Mouse (Mus musculus): Measurements from ENCODE around the gene Pfkp. TPM values are rescaled to one million over a fixed set of nuclear protein-coding genes. Genes with fewer than 3 reads are reported as not detected.

The Pfkp gene
- total RNA-seq, 2 experiments from 2014 or later = 299 to 307 TPM

GRCm38 (mm10) chr13:6636520-6636919 lies 12.1 kb downstream of the Pfkp start:
- no peak for TF ChIP-seq CTCF (IDR thresholded peaks at IDR 0.05)
- no peak overlapping the region for H3K4me3 ChIP-seq
- DNase-seq (ENCODE audit: extremely low spot score in 1 of 2, low spot score in 2 of 2) = no peak
- no peak overlapping the region for H3K27ac ChIP-seq
- intact Hi-C loops (cut with DNase I) = no loop called here

GRCm38 (mm10) chr13:6635138-6636076 lies 13.2 kb downstream of the Pfkp start:
- no peak for TF ChIP-seq CTCF (IDR thresholded peaks at IDR 0.05)
- DNase-seq (ENCODE audit: extremely low spot score in 1 of 2, low spot score in 2 of 2) = no peak
- no peak overlapping the region for H3K4me3 ChIP-seq
- H3K27ac ChIP-seq = no peak overlapping the region
- intact Hi-C loops (cut with DNase I) = no loop called here

GRCm38 (mm10) chr13:6634063-6634462 lies 14.5 kb downstream of the Pfkp start:
- TF ChIP-seq CTCF (IDR thresholded peaks at IDR 0.05) = no peak

GRCm38 (mm10) chr13:6633524-6633923 lies 15.1 kb downstream of the Pfkp start:
- DNase-seq (ENCODE audit: extremely low spot score in 1 of 2, low spot score in 2 of 2) = no peak
- no peak overlapping the region for H3K4me3 ChIP-seq
- intact Hi-C loops (cut with DNase I) = loop anchor here (2.0 kb wide), 1 partner anchor 13 kb away; no protein-coding TSS in a partner anchor
- H3K27ac ChIP-seq = 0 out of 2 replicates have a peak overlapping the region, but pooled peaks have one; percentile 15
- no peak for TF ChIP-seq CTCF (IDR thresholded peaks at IDR 0.05)

More at GRCm38 (mm10) chr13:6634063-6634462, 14.5 kb downstream of the Pfkp start:
- no peak for DNase-seq (ENCODE audit: extremely low spot score in 1 of 2, low spot score in 2 of 2)
- intact Hi-C loops (cut with DNase I) = no loop called here
- no peak overlapping the region for H3K27ac ChIP-seq
- H3K4me3 ChIP-seq = no peak overlapping the region

GRCm38 (mm10) chr13:6632935-6633334 lies 15.6 kb downstream of the Pfkp start:
- intact Hi-C loops (cut with DNase I) = loop anchor here (2.0 kb wide), 1 partner anchor 14 kb away; no protein-coding TSS in a partner anchor
- TF ChIP-seq CTCF (IDR thresholded peaks at IDR 0.05) = no peak
- Histone ChIP-seq H3K27ac (no peak overlapping the region; the same call in 1 of the 2 replicates), H3K4me3 (no peak overlapping the region)
- no peak for DNase-seq (ENCODE audit: extremely low spot score in 1 of 2, low spot score in 2 of 2)

- Histone ChIP-seq H3K27ac (peak overlapping the region; percentile 32; the same call in 1 of the 2 replicates), H3K4me3 (no peak overlapping the region)
- TF ChIP-seq CTCF (IDR thresholded peaks at IDR 0.05) = no peak
- DNase-seq (ENCODE audit: extremely low spot score in 1 of 2, low spot score in 2 of 2) = no peak
- intact Hi-C loops (cut with DNase I) = loop anchor here (2.0 kb wide), 1 partner anchor 14 kb away; no protein-coding TSS in a partner anchor
These were observed 16.1 kb downstream of the Pfkp start for GRCm38 (mm10) chr13:6632513-6632912.

GRCm38 (mm10) chr13:6631772-6632510 lies 16.6 kb downstream of the Pfkp start:
- Histone ChIP-seq H3K27ac (peak overlapping the region; percentile 32; the same call in 1 of the 2 replicates), H3K4me3 (no peak overlapping the region)
- intact Hi-C loops (cut with DNase I) = loop anchor here (2.0 kb wide), 1 partner anchor 15 kb away; no protein-coding TSS in a partner anchor
- no peak for DNase-seq (ENCODE audit: extremely low spot score in 1 of 2, low spot score in 2 of 2)
- TF ChIP-seq CTCF (IDR thresholded peaks at IDR 0.05) = no peak

GRCm38 (mm10) chr13:6630660-6631059 lies 17.9 kb downstream of the Pfkp start:
- DNase-seq (ENCODE audit: extremely low spot score in 1 of 2, low spot score in 2 of 2) = no peak
- H3K27ac ChIP-seq = peak overlapping the region; percentile 2; the same call in 1 of the 2 replicates
- intact Hi-C loops (cut with DNase I) = no loop called here
- H3K4me3 ChIP-seq = no peak overlapping the region
- TF ChIP-seq CTCF (IDR thresholded peaks at IDR 0.05) = no peak

GRCm38 (mm10) chr13:6629927-6630326 lies 18.6 kb downstream of the Pfkp start:
- Histone ChIP-seq H3K4me3 (no peak overlapping the region), H3K27ac (peak overlapping the region; percentile 2; the same call in 1 of the 2 replicates)
- no peak for TF ChIP-seq CTCF (IDR thresholded peaks at IDR 0.05)
- DNase-seq (ENCODE audit: extremely low spot score in 1 of 2, low spot score in 2 of 2) = no peak
- intact Hi-C loops (cut with DNase I) = no loop called here

GRCm38 (mm10) chr13:6628998-6629764 lies 19.4 kb downstream of the Pfkp start:
- TF ChIP-seq CTCF (IDR thresholded peaks at IDR 0.05) = no peak

GRCm38 (mm10) chr13:6628261-6628660 lies 20.3 kb downstream of the Pfkp start:
- DNase-seq (ENCODE audit: extremely low spot score in 1 of 2, low spot score in 2 of 2) = no peak

More at GRCm38 (mm10) chr13:6628998-6629764, 19.4 kb downstream of the Pfkp start:
- Histone ChIP-seq H3K27ac (no peak overlapping the region), H3K4me3 (no peak overlapping the region)
- no peak for DNase-seq (ENCODE audit: extremely low spot score in 1 of 2, low spot score in 2 of 2)
- intact Hi-C loops (cut with DNase I) = no loop called here

More at GRCm38 (mm10) chr13:6628261-6628660, 20.3 kb downstream of the Pfkp start:
- no peak for TF ChIP-seq CTCF (IDR thresholded peaks at IDR 0.05)
- intact Hi-C loops (cut with DNase I) = no loop called here
- Histone ChIP-seq H3K4me3 (no peak overlapping the region), H3K27ac (no peak overlapping the region)

All from left cerebral cortex, adult 2 months (tissue).